Mouse (Mus musculus): ENCODE results near the gene Slc22a15.
"Not testable (repeated sequence)": the region's sequence is repeated elsewhere in the genome, so short reads cannot be mapped to it uniquely, and the experiment has no call there.

Gene Slc22a15

DNA sequence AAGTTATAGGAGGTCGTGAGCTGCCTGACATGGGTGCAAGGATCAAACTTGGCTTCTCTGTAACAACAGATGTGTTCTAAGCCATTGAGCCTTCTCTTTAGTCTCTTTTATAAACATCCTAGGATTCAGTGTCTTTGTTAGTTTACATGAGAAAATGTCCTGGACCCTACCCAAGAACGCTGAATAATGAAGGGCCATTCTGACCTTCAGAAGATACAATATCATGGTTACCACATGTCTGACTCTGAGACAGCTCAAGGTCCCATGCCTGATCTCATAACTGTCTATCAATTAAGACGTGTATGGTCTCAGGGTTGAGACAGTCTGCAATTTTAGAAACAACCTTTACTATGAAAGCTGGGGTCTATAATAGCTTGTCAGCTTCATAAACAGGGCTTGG, 62.4 kb downstream of the Slc22a15 start:
- DNase-seq (ENCODE audit: low spot score) = no peak

DNA sequence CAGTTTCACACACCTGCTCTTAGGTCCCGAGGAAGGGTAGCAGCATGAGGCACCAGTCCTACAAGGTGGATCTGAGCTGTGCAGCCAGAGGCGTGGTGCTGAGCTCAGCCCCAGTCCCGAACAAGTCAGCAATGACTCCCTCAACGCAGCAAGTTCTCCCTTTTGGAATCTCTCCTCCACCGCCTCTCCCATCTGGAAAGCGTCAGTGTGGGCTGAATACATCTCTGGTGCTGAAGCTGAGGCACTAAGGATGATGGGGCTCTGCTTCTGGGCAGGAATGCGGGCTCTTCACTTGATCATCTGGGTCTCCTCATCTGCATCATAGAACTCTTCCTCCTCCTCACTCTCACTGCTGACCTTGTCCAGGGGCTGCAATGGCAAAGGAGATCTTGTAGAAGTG, 64.1 kb downstream of the Slc22a15 start:
- DNase-seq (ENCODE audit: low spot score) = no peak

DNA sequence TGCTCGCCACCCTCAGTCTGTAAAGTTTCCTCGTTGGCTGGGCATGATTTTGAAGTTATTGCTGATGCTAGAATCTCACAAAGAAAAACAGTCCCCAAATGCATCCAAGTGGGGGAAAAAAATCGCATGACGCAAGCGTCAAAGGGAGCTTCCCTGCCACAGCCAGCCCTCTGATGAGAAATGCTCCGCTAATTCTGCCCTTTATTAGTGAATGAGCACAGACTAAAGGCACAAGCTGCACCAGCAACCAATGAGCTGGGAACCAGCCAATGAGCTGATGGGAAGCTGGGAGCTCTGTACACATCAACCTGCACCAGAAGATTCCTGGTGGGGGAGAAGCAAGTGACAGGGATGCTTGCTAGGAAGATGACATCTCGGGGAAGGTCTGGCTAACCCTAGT, 64.5 kb downstream of the Slc22a15 start:
- no peak for DNase-seq (ENCODE audit: low spot score)

DNA sequence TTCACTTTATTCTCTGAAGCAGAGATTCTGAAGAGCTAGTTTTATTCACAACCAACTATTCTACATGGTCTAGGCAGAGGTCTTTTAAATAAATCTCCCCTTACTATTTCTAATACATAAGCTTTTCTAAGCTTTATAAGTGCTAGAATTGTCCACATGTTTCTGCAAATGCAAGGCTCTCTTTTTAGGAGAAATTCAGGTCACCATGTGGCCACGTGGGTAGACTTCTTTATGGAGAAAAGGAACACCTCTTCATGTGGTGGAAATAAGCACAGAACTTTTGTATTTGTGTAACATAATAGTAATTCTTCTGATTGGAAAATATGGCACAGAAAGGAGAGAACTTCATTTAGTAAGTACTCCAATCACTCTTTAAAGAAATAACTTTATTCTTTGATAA, 70.2 kb downstream of the Slc22a15 start:
- DNase-seq (ENCODE audit: low spot score) = no peak

DNA sequence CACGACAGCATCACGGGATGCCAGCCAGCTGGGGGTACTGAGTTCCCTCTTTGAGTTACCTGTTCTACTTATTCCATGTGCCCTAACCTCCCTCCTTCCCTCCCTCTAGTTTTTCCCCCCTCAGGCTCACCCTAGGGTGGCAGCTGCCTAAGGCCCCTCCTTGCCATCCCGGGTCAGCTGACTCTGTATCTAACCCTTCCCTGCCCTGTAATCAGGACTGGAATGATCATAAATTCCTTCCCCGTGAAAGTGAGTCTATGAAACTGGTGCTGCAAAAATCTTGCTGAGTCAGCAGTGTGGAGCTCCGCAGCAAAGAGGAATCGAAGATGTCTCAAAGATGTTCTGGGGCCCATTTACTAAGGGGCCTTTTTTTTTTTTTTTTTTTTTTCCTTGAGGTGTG, 72.9 kb downstream of the Slc22a15 start:
- DNase-seq (ENCODE audit: low spot score) = no peak

DNA sequence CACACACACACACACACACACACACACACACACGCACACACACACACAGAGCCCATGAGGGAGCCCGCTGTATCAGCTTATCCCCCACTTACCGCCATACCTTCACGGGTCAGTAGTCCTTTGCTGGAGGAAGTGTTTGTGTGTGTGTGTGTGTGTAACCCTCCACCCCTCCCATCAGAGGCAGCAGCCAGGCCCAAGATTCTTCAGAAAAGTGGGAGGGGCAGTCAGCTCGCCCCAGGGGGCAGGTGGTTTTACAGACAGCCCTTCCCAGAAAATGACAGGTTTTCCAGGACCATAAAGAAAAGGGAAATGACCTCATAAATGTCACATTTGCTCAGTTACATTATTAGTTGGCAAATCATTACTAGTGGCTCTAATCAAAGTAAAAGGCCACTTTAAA, 75.4 kb downstream of the Slc22a15 start, which contains the start of gene Mab21l3:
Mab21l3 (minus strand) TSS at position 144 of the 400 bp plus-strand sequence.
- no peak for DNase-seq (ENCODE audit: low spot score)

DNA sequence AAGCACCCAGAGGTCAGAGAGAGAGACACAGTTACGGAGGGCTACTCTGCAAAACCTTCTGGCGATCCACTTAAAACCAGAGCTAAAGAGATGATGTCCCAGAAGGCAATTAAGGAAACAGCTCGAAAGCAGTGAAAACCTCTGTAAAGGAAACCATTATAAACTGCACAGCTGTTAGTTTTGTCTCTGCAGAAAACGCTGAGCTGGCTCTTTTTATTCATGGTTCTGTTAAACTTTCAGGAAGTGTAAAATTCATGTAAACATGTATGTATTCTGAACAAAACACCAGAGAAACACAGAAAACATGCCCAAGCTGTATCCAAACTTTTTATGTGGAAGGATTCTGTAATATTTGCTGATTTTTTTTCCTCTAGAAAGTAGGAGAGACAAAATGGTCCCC, 78.2 kb downstream of the Slc22a15 start:
- DNase-seq (ENCODE audit: low spot score) = no peak

DNA sequence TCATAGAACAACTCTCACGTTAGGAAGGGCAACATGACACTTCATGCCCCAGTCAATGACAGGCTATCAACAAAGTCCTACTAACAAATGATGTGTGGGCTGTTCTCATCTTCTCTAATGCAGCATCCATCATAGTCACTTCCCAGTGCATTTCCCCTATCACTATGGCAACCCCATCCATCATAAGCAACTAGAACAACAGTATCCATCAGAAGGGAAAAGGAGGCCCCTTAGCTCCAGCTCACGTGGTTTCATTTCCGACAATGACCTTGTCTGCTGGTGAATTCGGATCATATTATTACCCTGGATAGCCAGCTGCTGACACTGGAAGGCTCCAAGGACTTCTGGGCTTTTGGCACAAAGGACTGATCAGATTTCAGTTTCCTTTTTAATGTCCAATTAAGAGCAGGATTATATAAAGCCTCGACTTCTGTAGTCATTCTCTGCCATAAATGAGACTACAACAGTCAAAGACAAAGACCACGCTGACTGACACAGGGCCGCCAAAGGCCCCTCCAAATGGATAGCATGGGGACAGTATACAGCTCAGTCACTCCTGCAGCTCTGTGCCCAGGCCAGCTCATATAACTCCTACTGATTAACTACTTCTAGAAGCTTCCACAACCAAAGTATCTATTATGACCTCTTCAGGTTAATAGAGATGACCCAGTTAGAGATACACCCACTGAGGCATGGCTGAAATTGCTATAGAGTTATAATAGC, 81.7 kb downstream of the Slc22a15 start:
- DNase-seq (ENCODE audit: low spot score) = no peak

DNA sequence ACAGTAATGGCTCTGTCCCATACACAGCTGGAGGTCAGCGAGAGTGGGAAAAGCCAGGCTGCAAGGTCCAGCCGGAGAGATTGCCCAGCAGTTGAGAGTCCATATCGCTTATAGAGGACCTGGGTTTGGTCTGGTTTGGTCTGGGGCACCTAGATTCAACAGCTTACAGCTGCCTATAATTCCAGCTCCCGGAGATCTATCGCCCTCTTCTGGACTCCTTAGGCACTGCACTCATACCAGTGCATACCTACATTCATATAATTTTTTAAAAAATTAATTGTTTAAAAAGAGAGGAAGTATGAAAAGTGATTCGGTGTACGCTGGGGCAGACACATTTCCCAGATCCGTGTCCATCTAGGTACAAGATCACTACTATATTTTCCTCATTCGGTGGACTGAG, 84.9 kb downstream of the Slc22a15 start:
- DNase-seq (ENCODE audit: low spot score) = no peak

DNA sequence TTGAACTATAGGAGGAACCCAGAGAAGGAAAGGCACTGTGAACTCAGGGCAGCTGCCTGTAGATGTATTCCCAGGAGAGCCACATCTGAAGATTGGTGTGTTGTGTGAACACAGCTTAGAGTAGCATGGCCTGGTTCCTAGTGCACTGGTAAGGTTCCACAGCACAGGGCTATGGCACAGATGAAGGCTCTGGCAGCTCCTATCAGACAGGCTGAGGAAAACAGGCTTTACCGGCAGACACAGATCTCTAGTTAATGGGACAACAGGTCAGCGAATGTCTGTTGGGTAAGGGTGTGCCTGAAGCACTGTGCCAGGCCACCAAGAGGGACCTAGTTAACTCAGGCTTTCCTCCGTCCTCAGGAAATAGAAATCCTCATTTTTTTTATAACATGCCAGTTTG, 87.3 kb downstream of the Slc22a15 start:
- no peak for DNase-seq (ENCODE audit: low spot score)

DNA sequence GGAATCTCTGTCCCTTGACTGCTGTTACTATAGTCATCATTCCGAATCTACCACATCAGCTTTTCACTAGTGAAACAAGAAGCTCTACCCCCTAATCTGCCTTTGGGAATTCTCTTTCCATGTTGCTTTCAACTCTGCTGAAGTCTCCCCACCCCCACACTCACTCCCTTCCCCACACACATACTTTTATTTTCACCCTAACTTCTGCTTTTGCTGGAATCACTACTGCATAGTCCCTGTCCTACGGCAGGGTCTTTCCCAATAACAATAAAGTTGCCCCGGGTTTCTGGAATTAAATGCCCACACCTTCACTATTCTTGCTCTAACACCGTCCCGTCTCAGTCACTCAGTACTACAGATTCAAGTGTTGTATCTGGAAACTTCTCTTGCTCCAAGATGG, 87.7 kb downstream of the Slc22a15 start:
- no peak for DNase-seq (ENCODE audit: low spot score)

DNA sequence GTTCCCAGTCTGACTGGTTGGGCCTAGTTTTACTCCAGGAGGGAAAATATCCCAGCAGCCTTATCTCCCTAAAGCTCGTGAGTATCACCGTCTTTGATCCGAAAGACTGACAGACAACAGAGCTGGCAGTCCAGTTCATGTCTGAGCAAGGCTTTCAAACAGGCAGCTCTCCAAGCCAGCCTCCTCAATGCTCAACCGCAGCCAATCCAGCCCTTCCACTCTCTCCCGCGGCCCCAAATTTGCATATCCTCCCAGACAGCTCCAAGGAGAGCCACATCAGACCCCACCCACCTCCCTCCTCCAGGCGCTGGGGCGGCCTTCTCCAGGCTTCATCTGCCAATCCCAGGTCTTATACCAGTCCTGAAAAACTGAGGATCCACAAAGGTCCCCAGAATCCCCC, 88.2 kb downstream of the Slc22a15 start:
- peak; percentile 59 for DNase-seq (ENCODE audit: low spot score)

DNA sequence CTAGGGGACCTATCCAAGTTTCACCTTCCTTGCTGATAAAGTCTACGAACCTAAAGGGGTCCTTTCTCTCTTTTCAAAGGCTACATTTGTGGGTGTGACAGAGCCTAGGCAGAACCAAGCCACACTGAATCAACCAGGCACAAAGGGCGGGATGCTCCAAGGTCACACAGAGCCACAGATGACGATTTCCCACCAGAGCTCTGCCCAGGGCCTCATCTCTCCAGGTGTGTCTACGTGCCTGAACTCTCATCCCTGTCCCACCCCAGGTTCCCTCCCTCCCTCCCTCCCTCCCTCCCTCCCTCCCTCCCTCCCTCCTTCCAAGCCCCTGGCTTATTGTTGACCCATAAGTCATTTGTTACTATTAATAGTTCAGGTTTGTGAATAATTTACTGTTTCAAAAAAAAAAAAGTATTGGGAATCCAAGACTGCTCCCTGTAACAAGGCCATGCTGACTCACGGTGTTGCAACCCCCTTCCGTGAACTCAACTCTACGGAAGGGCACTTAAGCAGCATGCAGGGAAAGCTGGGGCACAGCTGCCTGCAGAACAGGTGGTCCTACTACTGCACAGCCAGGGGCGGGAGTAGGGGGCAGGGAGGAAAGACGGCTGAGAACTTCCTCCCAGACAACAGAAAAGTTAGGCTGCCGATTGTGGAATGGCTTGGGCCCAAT, 92.9 kb downstream of the Slc22a15 start:
- DNase-seq (ENCODE audit: low spot score) = no peak

DNA sequence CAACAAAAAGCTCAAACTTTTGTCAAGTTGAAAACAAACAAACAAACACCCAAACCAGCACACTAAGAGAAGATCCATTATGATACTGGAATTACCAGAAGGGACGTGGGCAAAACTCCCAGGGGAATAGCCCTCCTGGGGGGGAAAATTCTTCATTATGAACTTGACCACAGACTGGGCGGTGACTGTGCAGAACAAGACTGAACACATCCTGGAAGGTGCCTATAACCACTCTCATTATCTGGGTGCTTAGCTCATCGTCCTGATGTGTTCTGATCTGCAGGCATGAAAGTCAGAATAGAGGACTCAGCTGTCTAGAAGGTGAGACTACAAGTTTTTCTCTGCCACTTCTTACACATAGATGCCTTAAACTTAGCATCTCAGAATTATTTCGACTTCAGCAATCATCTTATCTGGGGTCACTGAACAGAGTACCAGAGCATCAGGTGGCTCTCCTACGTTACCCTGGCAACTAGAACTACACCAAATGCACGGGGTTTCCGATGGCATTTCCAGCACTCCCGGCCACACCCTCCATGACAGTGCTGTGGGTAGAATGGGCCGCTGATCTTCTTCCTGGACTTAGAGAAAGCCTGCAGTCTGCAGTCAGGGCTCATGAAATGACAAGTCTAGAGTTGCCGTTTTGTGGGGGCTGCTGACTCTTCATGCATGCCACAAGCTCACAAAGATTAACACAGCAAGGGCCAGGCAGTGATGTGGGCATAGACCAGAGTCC, 94.2 kb downstream of the Slc22a15 start:
- DNase-seq (ENCODE audit: low spot score) = no peak

DNA sequence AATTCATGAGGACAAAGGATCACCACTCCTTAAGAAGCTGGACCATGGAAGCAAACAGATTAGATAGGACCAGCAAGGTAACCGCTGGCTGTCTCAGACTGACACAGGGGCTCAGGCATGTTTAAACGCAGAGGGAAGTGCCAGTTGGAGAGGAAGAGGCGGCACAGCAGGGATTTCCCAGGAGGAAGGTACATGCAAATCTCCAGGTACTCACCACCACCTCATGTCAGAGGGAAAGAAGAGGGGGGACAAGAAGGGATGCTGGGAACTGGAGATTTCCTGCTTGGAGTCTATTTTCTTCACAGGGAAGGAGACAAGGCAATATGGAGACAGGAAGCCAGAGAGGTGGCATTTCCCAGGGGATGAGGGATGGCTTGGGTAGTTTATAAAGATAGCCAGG, 95.7 kb downstream of the Slc22a15 start:
- no peak for DNase-seq (ENCODE audit: low spot score)

DNA sequence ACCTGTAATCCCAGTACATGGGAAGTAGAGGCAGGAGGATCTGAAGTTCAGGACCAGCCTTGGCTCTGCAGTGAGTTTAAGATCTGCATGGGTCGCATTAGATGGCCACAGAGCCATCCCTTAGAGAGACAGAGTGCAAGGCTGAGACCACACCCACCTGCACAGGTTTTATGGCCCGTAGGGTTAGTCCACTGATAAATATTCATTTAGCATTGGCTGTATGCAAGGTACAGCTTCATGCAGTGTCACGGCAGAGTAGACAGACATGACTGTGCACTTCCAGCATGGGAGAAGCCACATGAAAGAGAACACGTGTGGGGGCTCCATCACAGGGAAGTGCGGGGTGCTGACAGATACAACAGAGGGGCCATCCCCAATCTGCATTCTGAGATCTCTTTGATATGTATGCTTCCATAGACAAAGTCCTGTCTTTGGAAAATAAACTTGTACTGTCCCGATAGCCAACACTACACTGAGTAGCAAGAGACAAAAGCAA, 97.0 kb downstream of the Slc22a15 start:
- DNase-seq (ENCODE audit: low spot score) = no peak

DNA sequence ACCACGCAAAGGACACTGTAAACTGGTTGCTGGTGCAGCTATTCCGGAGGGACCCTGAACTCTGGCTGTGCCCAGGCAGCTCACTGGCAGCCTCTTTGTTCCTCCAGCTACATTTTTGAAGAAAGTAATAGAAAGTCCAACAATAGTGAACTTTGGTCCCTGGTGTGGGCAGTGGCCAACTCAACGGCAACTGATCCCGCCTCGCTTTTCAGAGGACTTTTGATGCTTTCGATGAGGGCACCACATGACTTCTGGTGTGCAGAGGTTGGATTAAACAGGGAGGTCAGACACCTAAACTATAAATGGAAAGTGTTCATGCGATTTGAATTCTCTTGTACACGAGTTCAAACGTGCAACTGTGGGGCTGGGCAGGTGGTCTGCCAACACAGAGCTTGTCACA, 99.9 kb downstream of the Slc22a15 start:
- DNase-seq (ENCODE audit: low spot score) = no peak

DNA sequence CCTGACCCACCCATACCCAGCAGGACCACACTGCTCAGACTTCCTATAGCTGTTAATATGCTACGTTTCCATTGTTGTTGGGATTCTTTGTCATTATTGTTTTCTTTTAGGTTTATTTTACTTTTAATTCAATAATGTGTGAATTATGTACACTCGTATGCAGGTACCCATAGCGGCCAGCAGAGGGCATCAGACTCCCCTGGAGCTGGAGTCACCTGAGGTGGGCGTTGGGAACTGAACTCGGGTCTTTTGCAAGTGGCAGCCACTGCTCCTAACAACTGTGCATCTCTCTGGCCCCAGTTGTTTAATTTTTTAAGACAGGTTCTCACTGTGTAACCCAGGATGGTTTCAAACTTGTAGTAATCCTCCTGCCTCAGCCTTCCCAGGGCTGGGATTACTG, 102.2 kb downstream of the Slc22a15 start:
- DNase-seq (ENCODE audit: low spot score) = no peak

DNA sequence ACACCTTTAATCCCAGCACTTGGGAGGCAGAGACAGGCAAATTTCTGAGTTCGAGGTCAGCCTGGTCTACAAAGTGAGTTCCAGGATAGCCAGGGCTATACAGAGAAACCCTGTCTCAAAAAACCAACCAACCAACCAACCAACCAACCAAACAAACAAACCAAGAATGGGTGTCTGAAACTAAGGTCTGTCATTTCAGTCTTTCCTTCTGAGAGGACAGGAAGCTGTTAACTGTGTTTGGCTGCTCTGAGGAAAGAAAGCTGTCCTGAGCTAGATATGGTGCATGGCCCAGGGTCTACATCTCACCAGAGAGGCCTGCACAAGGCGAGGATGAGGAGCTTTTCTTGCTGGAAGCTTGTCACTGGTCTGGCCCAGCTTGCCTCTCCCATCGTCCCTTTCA, 103.5 kb downstream of the Slc22a15 start:
- not testable (repeated sequence) for DNase-seq (ENCODE audit: low spot score)

DNA sequence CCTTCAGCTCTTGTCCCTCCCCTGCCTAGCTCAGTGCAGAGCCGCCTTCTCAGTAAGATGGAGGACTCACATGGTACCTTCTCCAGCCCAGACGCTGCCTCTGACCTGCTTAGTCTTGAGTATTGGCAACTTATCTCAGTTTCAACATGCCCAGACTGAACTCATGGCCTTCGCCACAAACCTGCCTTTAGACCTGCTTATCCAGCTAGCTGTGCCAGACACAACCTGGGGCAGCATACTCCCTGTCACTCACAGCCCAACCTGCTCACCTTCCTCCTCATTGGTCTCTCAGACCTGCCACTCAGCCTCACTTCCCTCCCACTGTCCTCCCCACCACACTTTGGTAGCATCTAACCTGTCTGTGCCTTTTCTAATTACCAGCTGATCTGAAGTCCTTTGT, 108.2 kb downstream of the Slc22a15 start:
- no peak for DNase-seq (ENCODE audit: low spot score)

DNA sequence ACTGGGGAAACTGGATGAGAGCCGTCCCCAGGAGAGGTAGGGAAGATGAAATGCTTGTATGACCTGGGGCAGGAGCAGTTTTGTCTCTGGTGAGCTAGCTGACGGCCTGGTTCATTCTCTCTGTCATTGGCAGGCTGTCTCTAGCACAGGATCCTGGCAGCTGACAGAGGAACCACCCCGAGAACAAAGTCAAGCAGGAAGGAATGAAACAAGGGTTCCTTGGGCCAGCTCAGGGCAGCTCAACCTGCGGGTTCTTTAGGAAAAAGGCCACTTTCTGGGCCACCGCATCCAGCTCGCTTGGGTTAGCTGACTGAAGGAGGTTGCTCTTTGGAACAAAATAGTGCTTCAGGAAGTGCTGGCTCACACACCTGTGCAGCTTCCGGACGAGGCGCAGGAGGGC, 109.5 kb downstream of the Slc22a15 start:
- no peak for DNase-seq (ENCODE audit: low spot score)

DNA sequence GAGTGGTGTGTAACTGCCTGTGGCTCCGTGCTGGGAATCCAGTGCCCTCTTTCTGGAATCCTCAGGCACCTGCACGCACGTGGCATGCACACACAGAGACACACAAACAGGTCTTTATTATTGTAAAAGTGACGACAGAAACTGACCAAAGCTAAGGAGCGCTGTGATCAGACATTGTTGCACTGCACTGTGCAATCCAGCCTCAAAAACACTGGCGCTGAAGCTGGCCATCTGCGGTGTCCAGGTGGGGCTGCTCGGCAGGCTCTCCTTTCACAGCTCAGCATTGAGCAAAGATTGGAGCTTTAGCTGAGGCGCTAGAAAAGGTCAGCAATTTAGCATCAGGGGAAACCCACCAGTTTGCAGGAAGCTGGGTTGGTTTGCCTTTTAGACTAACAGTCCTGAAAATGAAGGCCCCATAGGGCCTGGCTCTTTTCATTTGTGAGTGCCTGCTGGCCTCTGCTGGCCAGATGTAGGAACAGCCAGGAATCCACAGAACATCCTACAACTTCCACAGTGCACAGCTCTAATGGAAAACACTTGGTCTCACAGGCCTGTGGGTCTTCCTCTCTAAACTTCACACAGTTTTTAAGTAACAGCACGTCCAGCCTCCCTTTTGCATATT, 111.8 kb downstream of the Slc22a15 start:
- no peak for DNase-seq (ENCODE audit: low spot score)

DNA sequence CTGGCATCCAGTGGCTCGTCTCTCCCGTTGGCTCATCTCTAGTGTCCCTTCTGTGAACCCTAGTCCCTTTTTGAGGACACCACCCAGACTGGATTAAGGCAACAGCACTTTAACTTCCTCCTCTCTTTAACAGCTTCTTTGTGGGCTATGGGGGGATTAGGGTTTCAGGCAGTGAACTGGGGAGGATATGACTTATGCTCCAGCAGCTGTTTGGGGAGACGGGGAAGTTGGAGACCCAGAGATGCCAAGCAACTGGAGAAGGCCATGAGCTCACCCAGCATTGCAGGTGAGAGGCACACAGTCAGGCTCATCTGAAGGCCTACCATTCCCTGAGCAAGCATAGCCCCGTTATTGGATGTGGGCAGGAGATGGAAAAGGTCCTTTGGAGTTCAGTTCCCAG, 112.3 kb downstream of the Slc22a15 start:
- no peak for DNase-seq (ENCODE audit: low spot score)
